Mouse (Mus musculus) brain, embryonic 14.5 days (tissue): Measurements from ENCODE around the gene Prex1. TPM values are rescaled to one million over a fixed set of nuclear protein-coding genes. Genes with fewer than 3 reads are reported as not detected.

Source experiments
- DNase-seq: peaks from one replicate; pipeline ENCODE4 v3.0.0-alpha.2; 2011; ENCODE audit warnings: low read depth
- CTCF ChIP-seq: fragments of 200-500 bp; IDR thresholded peaks from 2 replicates; pipeline ENCODE4 v1.5.1; 2012; ENCODE audit warnings: inconsistent platforms, mild to moderate bottlenecking, moderate library complexity, borderline replicate concordance; ENCODE audit not compliant: insufficient read depth, insufficient read length; ENCODE audit errors: extremely low read depth
- POLR2A ChIP-seq: fragments of 200-500 bp; IDR thresholded peaks from 2 replicates; pipeline ENCODE4 v1.6.1; 2012; ENCODE audit warnings: mild to moderate bottlenecking, inconsistent platforms, borderline replicate concordance; ENCODE audit not compliant: poor library complexity, insufficient read depth, insufficient read length, severe bottlenecking; ENCODE audit errors: extremely low read depth
- polyA plus RNA-seq: library from polyadenylated mRNA; depleted of rRNA; stranded (reverse); fragments of >200 nt; gene quantifications from 2 replicates; pipeline ENCODE4 v1.2.3, GENCODE M21; 2012

The Prex1 gene
- polyA plus RNA-seq, 1 experiment = 49.4 TPM

GRCm38 (mm10) chr2:166676933-166677332 is 36.7 kb downstream of the Prex1 start:
- DNase-seq = peak; percentile 67
- no peak for TF ChIP-seq POLR2A
- TF ChIP-seq CTCF = no peak

DNA sequence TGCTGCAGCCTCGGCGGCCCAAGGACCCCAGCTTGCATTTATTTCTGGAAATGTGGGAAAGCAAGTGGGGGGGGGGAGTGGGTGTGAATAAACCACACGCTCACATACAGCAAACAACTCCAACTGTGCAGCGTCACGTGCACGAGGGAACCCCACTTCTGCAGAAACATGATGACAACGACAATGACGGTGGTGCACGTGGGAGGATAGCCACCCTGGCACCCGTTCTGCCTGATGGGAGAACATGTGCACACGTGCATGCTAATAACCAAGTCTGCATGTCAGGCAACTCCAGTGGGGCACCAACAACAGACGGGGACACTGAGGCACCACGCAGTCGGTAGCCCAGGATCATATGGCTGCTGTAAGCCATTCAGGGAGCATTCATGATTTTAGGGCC is 37.1 kb downstream of the Prex1 start:
- TF ChIP-seq POLR2A (no peak), CTCF (no peak)
- peak; percentile 71 for DNase-seq

GRCm38 (mm10) chr2:166675588-166676444 is 37.8 kb downstream of the Prex1 start:
- TF ChIP-seq CTCF (no peak), POLR2A (no peak)
- DNase-seq = no peak

DNA sequence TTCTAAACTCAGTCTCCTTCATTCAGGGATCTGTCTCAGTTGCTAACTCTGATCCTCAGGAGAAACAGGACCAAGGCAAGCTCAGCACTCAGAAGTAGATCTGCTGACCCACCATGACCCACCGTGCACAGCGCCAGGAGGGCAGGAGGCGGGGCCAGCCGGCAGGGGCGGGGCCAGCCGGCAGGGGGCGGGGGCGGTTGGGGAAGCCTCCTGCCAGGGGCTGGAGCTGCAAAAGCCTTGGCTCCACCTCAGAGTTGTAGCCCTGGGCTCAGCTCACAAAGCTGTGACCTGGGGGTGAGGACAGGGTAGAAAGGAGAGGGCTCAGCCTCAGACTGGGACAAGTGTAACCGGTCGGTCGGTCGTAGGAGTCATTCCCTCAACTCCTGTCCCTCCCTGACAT is 38.9 kb downstream of the Prex1 start:
- TF ChIP-seq CTCF (no peak), POLR2A (no peak)
- DNase-seq = no peak

DNA sequence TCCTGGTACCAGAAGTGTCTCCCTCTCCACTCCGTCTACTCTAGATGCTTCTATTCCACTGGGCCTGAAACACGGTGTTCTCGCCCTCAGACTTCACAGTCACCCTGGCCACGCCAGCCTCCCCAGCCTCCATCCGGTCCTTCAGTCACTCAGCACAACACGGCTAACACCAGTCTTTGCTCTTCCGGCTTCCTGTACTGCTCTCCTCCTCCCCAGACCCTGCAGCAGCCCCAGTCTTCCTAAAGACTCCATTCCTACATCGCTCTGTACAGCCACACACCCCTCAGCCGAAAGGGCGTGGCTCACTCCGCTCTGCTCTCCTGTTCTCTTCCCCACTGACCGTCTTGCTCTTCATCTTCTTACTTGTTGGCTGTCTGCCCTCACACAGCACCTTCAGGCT is 39.7 kb downstream of the Prex1 start:
- no peak for DNase-seq
- no peak for TF ChIP-seq POLR2A
- TF ChIP-seq CTCF = no peak

GRCm38 (mm10) chr2:166672171-166672965 is 41.3 kb downstream of the Prex1 start:
- DNase-seq = no peak
- TF ChIP-seq POLR2A (no peak), CTCF (no peak)

DNA sequence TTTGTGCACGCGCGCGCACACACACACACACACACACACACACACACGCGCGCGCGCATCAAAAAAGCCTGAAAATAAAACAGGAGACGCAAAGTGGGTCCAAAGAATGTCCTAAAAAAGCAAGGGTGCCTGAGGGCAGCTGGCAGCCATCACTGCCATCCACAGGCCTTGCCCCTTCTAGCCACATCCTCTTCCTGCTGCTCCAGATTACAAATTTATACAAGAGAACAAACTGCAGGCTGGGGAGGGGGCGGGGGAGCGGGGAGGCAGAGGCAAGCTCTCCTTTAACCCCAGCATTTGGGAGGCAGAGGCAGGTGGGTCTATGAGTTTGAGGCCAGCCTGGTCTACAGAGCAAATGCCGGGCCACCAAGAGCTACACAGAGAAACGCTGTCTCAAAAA is 42.0 kb downstream of the Prex1 start:
- DNase-seq = no peak
- TF ChIP-seq CTCF = no peak
- no peak for TF ChIP-seq POLR2A

GRCm38 (mm10) chr2:166671019-166671418 is 42.6 kb downstream of the Prex1 start:
- no peak for TF ChIP-seq CTCF
- TF ChIP-seq POLR2A = no peak
- peak; percentile 91 for DNase-seq

DNA sequence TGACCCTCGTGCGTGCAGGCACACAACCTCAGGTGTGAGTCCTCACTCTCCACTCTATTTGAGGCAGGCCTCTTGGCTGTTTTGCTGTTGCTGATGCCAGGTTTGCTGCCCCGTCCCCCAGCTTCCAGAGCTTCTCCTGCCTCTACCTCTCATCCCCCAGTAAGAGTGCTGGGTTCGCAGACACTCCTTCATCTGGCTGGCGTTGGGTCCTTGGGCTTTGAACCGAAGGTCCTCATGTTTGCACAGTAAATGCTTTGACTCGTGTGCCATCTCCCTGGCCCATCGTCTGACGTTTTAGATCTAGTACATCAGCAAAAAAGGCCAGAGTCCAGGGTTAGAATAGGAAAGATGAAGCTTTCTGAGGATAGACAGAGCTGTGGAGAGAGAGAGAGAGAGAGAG is 43.7 kb downstream of the Prex1 start:
- no peak for DNase-seq

GRCm38 (mm10) chr2:166667790-166668695 is 45.6 kb downstream of the Prex1 start:
- TF ChIP-seq POLR2A (no peak), CTCF (no peak)
- peak; percentile 86 for DNase-seq

More for the DNA sequence above, 43.7 kb downstream of the Prex1 start:
- TF ChIP-seq CTCF (no peak), POLR2A (no peak)
